Comparison of ENCODE assay signal across 12 mouse cellular contexts in genomic region chr6:117788580-117789540, GRCm38 (mm10). TPM values are rescaled to one million over a fixed set of nuclear protein-coding genes. Genes with fewer than 3 reads are reported as not detected.
DNase-seq lines count a peak whose midpoint lies in the region; ATAC-seq and TF ChIP-seq lines count a peak whose summit lies in the region.
"Had no signal": no experiment of that assay in that cellular context is flagged by ENCODE, and none has a peak within 500 bp of the region (broad histone marks: within the 10 kb centered on the region; RNA-seq: fewer than 3 reads in every experiment).

No protein-coding gene starts in this region.

- TF ChIP-seq POLR2A in kidney, adult 2 months (IDR thresholded peaks at IDR 0.05; ENCODE audit: low read depth, low read length), result no peak

- DNase-seq in kidney, adult 2 months, result peak; percentile 45
- no peak for DNase-seq in kidney, adult 9 months
- DNase-seq in ES-CJ7 (ENCODE audit: low read depth, low spot score) (peak; percentile 32), R1 (ENCODE audit: low read depth, low spot score) (peak; percentile 65)
- peak; percentile 42 to 56 for DNase-seq in kidney, postnatal 36 days
- DNase-seq in adrenal gland, adult 2 months, result no peak
- DNase-seq: adrenal gland, postnatal 36 days; cerebellum, postnatal 25 days had no signal

- H3K4me2 ChIP-seq in hindbrain, embryonic 16.5 days (ENCODE audit: low read length), result no peak overlapping the region
- H3K4me2 ChIP-seq: embryonic facial prominence, embryonic 13.5 days; forebrain, embryonic 13.5 days; limb, embryonic 15.5 days had no signal

- H3K9me3 ChIP-seq in hindbrain, embryonic 16.5 days (ENCODE audit: control insufficient read depth, low read length), result no peaks in the 10 kb centered on the region
- H3K9me3 ChIP-seq: embryonic facial prominence, embryonic 13.5 days; forebrain, embryonic 13.5 days; limb, embryonic 15.5 days had no signal

- no peak overlapping the region for H3K9ac ChIP-seq in hindbrain, embryonic 16.5 days (ENCODE audit: low read depth, low read length)
- H3K9ac ChIP-seq: embryonic facial prominence, embryonic 13.5 days; forebrain, embryonic 13.5 days; limb, embryonic 15.5 days had no signal

- no peaks in the 10 kb centered on the region for H3K4me1 ChIP-seq in kidney, adult 2 months (ENCODE audit: control insufficient read depth, insufficient read depth, low read length)
- H3K4me1 ChIP-seq in hindbrain, embryonic 16.5 days (ENCODE audit: control insufficient read depth, insufficient read depth, low read depth, low read length), result no peaks in the 10 kb centered on the region
- H3K4me1 ChIP-seq: embryonic facial prominence, embryonic 13.5 days; forebrain, embryonic 13.5 days; limb, embryonic 15.5 days had no signal

- no peak for TF ChIP-seq CTCF in kidney, adult 2 months (conservative IDR thresholded peaks at IDR 0.05; ENCODE audit: insufficient read depth, insufficient read length, low read depth, low read length)

- H3K27me3 ChIP-seq in kidney, adult 2 months (replicated peaks; ENCODE audit: control insufficient read depth, insufficient read depth, low read length), result no peaks in the 10 kb centered on the region
- no peaks in the 10 kb centered on the region for H3K27me3 ChIP-seq in hindbrain, embryonic 16.5 days (replicated peaks; ENCODE audit: control insufficient read depth, insufficient read depth, low read length)
- H3K27me3 ChIP-seq: embryonic facial prominence, embryonic 13.5 days; forebrain, embryonic 13.5 days; limb, embryonic 15.5 days had no signal

- WGBS in kidney, adult 2 months, result 65% methylated on average over 12 of the region's 12 CpGs
- WGBS in hindbrain, embryonic 16.5 days, result 81% methylated on average over 12 of the region's 12 CpGs

- H3K36me3 ChIP-seq in kidney, adult 2 months (ENCODE audit: control insufficient read depth, insufficient read depth, low read length), result no peaks in the 10 kb centered on the region
- H3K36me3 ChIP-seq in hindbrain, embryonic 16.5 days (ENCODE audit: control insufficient read depth, insufficient read depth, low read length), result no peaks in the 10 kb centered on the region
- H3K36me3 ChIP-seq: embryonic facial prominence, embryonic 13.5 days; limb, embryonic 15.5 days had no signal

- no peak for ATAC-seq in hindbrain, embryonic 16.5 days
- ATAC-seq: forebrain, embryonic 13.5 days had no signal

- no peak overlapping the region for H3K4me3 ChIP-seq in kidney, adult 2 months (ENCODE audit: insufficient read depth, low read depth, low read length)
- no peak overlapping the region for H3K4me3 ChIP-seq in hindbrain, embryonic 16.5 days (ENCODE audit: low read length)
- H3K4me3 ChIP-seq: embryonic facial prominence, embryonic 13.5 days; forebrain, embryonic 13.5 days; limb, embryonic 15.5 days had no signal

- H3K27ac ChIP-seq in kidney, adult 2 months (ENCODE audit: insufficient read depth, low read depth, low read length), result no peak overlapping the region
- H3K27ac ChIP-seq in hindbrain, embryonic 16.5 days (ENCODE audit: low read depth, low read length), result no peak overlapping the region
- H3K27ac ChIP-seq: embryonic facial prominence, embryonic 13.5 days; forebrain, embryonic 13.5 days; limb, embryonic 15.5 days had no signal

RNA-seq across cellular contexts. Expression of gene Zfp637, which starts 52.1 kb away (rescaled TPM):
- polyA plus RNA-seq in kidney, adult 2 months (2012; rRNA removed), result 35.7 and 37.0 TPM in 2 replicates
- total RNA-seq in adrenal gland, adult 2 months (2021), result 10 to 100 TPM; 30.8 to 38.1 TPM
- polyA plus RNA-seq in adrenal gland, adult 2 months (2012; rRNA removed), result 13.1 and 18.3 TPM in 2 replicates
- polyA plus RNA-seq in hindbrain, embryonic 16.5 days (2015; fragmentation: Nextera tagmentation; extraction: Ambion mirVana), result 130 and 137 TPM in 2 replicates

Comparison
In these comparisons a context has a peak if more than half of its experiments do, and no peak if none do; other contexts are left out.
1. DNase-seq: peak in kidney, adult 2 months (single experiment), ES-CJ7 (single experiment), R1 (single experiment) and kidney, postnatal 36 days (2 of 2); none in kidney, adult 9 months (single experiment) and adrenal gland, adult 2 months (single experiment).